10 mouse cellular contexts compared by ENCODE assay signal in the genomic region with DNA sequence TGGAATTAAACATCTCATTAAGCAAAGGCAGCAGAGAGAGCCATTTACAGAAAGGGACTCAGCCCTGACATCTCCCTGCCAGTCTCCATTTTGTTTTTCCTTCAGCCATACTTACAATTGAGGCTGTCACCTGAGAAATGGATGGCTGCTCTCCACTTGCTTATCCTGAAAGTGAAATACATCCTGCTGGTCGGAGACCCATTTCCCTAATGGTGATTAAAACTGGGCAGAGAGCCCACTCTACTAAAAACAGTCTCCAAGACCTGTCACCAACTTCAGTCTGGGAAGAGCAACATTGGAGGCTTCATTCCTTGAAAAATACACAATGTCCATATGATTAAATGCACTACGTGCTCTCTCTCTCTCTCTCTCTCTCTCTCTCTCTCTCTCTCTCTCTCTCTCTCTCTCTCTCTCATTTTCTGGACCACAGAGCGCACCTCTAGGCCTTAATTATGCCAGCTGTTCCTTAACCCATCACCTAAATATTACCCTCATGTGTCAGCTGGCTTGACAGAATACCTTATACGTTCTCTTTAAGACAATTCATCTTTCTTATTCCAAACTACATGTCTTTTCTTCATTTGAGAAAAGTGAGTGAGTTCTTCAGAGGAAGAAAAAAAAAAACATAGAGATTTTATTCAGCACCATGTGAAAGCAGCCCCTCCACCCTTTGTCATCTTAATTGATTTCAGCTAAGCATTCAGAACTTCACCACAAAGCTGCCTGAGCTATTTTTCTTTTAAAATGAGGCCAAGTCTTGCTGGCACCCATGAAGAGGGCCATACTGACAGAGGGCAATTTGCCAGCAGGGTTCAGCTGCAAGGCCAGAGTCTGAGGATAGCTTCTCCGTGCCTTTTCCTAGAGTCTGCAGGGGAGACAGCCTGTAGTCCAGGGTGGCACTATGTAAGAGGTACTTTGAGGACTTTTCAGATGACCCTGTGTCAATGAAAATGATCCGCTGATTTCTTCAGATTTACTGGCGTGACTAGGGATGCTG. TPM values are rescaled to one million over a fixed set of nuclear protein-coding genes. Genes with fewer than 3 reads are reported as not detected.
DNase-seq lines count a peak whose midpoint lies in the region; ATAC-seq and TF ChIP-seq lines count a peak whose summit lies in the region.
"Had no signal": no experiment of that assay in that cellular context is flagged by ENCODE, and none has a peak within 500 bp of the region (broad histone marks: within the 10 kb centered on the region; RNA-seq: fewer than 3 reads in every experiment).

No protein-coding gene starts in this region.

- no peak for ATAC-seq in heart, embryonic 11.5 days (replicated peaks; ENCODE audit: insufficient number of reproducible peaks, low FRiP score, low TSS enrichment)
- peak; percentile 50; the same call in 1 of the 2 replicates for ATAC-seq in forebrain, postnatal 0 days
- ATAC-seq in stomach, embryonic 15.5 days (ENCODE audit: insufficient read depth, low FRiP score, low read depth), result peak; percentile 39; the same call in 1 of the 2 replicates

- no peaks in the 10 kb centered on the region for H3K27me3 ChIP-seq in heart, embryonic 11.5 days (ENCODE audit: control insufficient read depth, insufficient read depth, low read length)
- no peaks in the 10 kb centered on the region for H3K27me3 ChIP-seq in forebrain, postnatal 0 days (ENCODE audit: insufficient read depth, low read length)
- H3K27me3 ChIP-seq in stomach, embryonic 15.5 days (replicated peaks), result no peaks in the 10 kb centered on the region
- H3K27me3 ChIP-seq: megakaryocyte, embryonic 14.5 days had no signal

- H3K9ac ChIP-seq in heart, embryonic 11.5 days (ENCODE audit: low read depth, low read length), result no peak overlapping the region
- no peak overlapping the region for H3K9ac ChIP-seq in forebrain, postnatal 0 days
- H3K9ac ChIP-seq in stomach, embryonic 15.5 days, result no peak overlapping the region

- no peak overlapping the region for H3K4me2 ChIP-seq in heart, embryonic 11.5 days
- no peak overlapping the region for H3K4me2 ChIP-seq in forebrain, postnatal 0 days (ENCODE audit: low read depth)
- no peak overlapping the region for H3K4me2 ChIP-seq in stomach, embryonic 15.5 days

- 66% methylated on average over 7 of the region's 7 CpGs for WGBS in heart, embryonic 11.5 days (ENCODE audit: insufficient replicate concordance)
- 21% methylated on average over 7 of the region's 7 CpGs for WGBS in forebrain, postnatal 0 days
- 37% methylated on average over 7 of the region's 7 CpGs for WGBS in stomach, embryonic 15.5 days

- H3K4me3 ChIP-seq in heart, embryonic 11.5 days (ENCODE audit: low read depth, low read length), result no peak overlapping the region
- H3K4me3 ChIP-seq in forebrain, postnatal 0 days (ENCODE audit: low read depth, low read length), result no peak overlapping the region
- no peak overlapping the region for H3K4me3 ChIP-seq in stomach, embryonic 15.5 days (replicated peaks)
- H3K4me3 ChIP-seq: megakaryocyte, embryonic 14.5 days had no signal

- TF ChIP-seq CTCF in forebrain, postnatal 0 days (IDR thresholded peaks at IDR 0.05; ENCODE audit: low read depth), result no peak

- peak; percentile 7 to 11 for DNase-seq in heart, postnatal 10 days
- peak; percentile 13 for DNase-seq in right cerebral cortex, postnatal 14 days
- no peak for DNase-seq in right cerebral cortex, postnatal 25 days
- DNase-seq in forebrain, postnatal 0 days, result peak; percentile 61
- no peak for DNase-seq in urinary bladder, postnatal 10 days (ENCODE audit: low spot score)
- no peak for DNase-seq in left cerebral cortex, postnatal 36 days (ENCODE audit: low spot score in 2 of 2)
- DNase-seq: thymus, postnatal 25 days had no signal

- H3K9me3 ChIP-seq in heart, embryonic 11.5 days (replicated peaks; ENCODE audit: control insufficient read depth, low read length), result no peaks in the 10 kb centered on the region
- H3K9me3 ChIP-seq in forebrain, postnatal 0 days (ENCODE audit: low read length), result no peaks in the 10 kb centered on the region
- H3K9me3 ChIP-seq in stomach, embryonic 15.5 days, result no peaks in the 10 kb centered on the region

- intact Hi-C loops in heart, postnatal 10 days (cut with DNase I), result no loop called here
- intact Hi-C loops in left cerebral cortex, postnatal 36 days (cut with DNase I), result no loop called here

- H3K36me3 ChIP-seq in heart, embryonic 11.5 days (ENCODE audit: control insufficient read depth, insufficient read depth, low read length), result no peaks in the 10 kb centered on the region
- no peaks in the 10 kb centered on the region for H3K36me3 ChIP-seq in forebrain, postnatal 0 days (ENCODE audit: insufficient read depth)
- H3K36me3 ChIP-seq in stomach, embryonic 15.5 days, result no peaks in the 10 kb centered on the region

- no peak overlapping the region for H3K27ac ChIP-seq in heart, embryonic 11.5 days (ENCODE audit: low read depth, low read length)
- 0 out of 2 replicates have a peak overlapping the region, but pooled peaks have one; percentile 4 for H3K27ac ChIP-seq in forebrain, postnatal 0 days (ENCODE audit: low read depth, low read length)
- H3K27ac ChIP-seq in stomach, embryonic 15.5 days, result 0 out of 2 replicates have a peak overlapping the region, but pooled peaks have one; percentile 16

- no peaks in the 10 kb centered on the region for H3K4me1 ChIP-seq in heart, embryonic 11.5 days (ENCODE audit: control insufficient read depth, insufficient read depth, low read length)
- H3K4me1 ChIP-seq in forebrain, postnatal 0 days (ENCODE audit: insufficient read depth), result peaks cover 8% of the 10 kb centered on the region; the same call in 1 of the 2 replicates
- peaks cover 3% of the 10 kb centered on the region; the same call in 1 of the 2 replicates for H3K4me1 ChIP-seq in stomach, embryonic 15.5 days
- H3K4me1 ChIP-seq: megakaryocyte, embryonic 14.5 days had no signal

RNA-seq across cellular contexts. Expression of a gene that starts 51.6 kb away (rescaled TPM):
- 1 to 10 TPM; 5.5 to 5.8 TPM for total RNA-seq in heart, postnatal 10 days (2021)
- 3.6 and 4.6 TPM in 2 replicates for polyA plus RNA-seq in heart, embryonic 11.5 days (2014; fragmentation: Nextera tagmentation; extraction: Ambion mirVana)
- 1,213 and 1,278 TPM in 2 replicates for total RNA-seq in forebrain, postnatal 0 days (2014; rRNA removed)
- 200 and 291 TPM in 2 replicates for polyA plus RNA-seq in forebrain, postnatal 0 days (2015; fragmentation: Nextera tagmentation; extraction: Ambion mirVana)
- 16.6 and 20.9 TPM in 2 replicates for polyA plus RNA-seq in stomach, embryonic 15.5 days (2015; fragmentation: Nextera tagmentation; extraction: Ambion mirVana)
- total RNA-seq in left cerebral cortex, postnatal 36 days (2021), result 1,000 to 10,000 TPM in 1 of 2 experiments, 100 to 1,000 TPM in 1; 960 to 1,113 TPM

Comparison
In these comparisons a context has a peak if more than half of its experiments do, and no peak if none do; other contexts are left out.
1. DNase-seq: peak in heart, postnatal 10 days (2 of 2), right cerebral cortex, postnatal 14 days (single experiment) and forebrain, postnatal 0 days (single experiment); none in right cerebral cortex, postnatal 25 days (single experiment), urinary bladder, postnatal 10 days (single experiment) and left cerebral cortex, postnatal 36 days (0 of 2).
2. RNA of a gene that starts 51.6 kb away (total RNA-seq): 1,213 to 1,278 TPM in forebrain, postnatal 0 days and 960 to 1,113 TPM in left cerebral cortex, postnatal 36 days; 5.5 to 5.8 TPM in heart, postnatal 10 days; every median in the first group is over 100 times any median in the second.